Mouse (Mus musculus) C2C12 (cell line): ENCODE results near the gene St3gal4. TPM values are rescaled to one million over a fixed set of nuclear protein-coding genes. Genes with fewer than 3 reads are reported as not detected.

Experiments used
- H3K27me3 ChIP-seq: one replicate; pipeline ENCODE4 v1.6.1; 2011; ENCODE audit not compliant: control insufficient read depth, insufficient read depth, insufficient read length
- H3K36me3 ChIP-seq: one replicate; pipeline ENCODE4 v1.6.1; 2011; ENCODE audit not compliant: control insufficient read depth, insufficient read depth
- H3K4me3 ChIP-seq: one replicate; pipeline ENCODE4 v1.5.1; 2011; ENCODE audit warnings: mild to moderate bottlenecking, control low read depth; ENCODE audit not compliant: poor library complexity, insufficient read depth, severe bottlenecking
- H3K79me2 ChIP-seq: one replicate; pipeline ENCODE4 v1.6.1; 2011; ENCODE audit not compliant: control insufficient read depth, insufficient read depth
- H3K79me3 ChIP-seq: one replicate; pipeline ENCODE4 v1.6.1; 2011; ENCODE audit warnings: low read depth, control low read depth
- H3ac ChIP-seq: one replicate; pipeline ENCODE3; 2011; ENCODE audit warnings: low read depth; ENCODE audit not compliant: control insufficient read depth, insufficient read length
- CEBPB ChIP-seq: IDR thresholded peaks from one replicate; pipeline ENCODE4 v1.6.1; 2011; ENCODE audit warnings: low read depth, mild to moderate bottlenecking, control low read depth, moderate library complexity
- CTCF ChIP-seq: IDR thresholded peaks from one replicate; pipeline ENCODE4 v1.5.1; 2011; ENCODE audit not compliant: control insufficient read depth, insufficient read depth, insufficient read length
- FOSL1 ChIP-seq: IDR thresholded peaks from one replicate; pipeline ENCODE4 v1.8.0; 2011; ENCODE audit warnings: mild to moderate bottlenecking, low read length; ENCODE audit not compliant: poor library complexity, insufficient read depth, severe bottlenecking
- MAX ChIP-seq: IDR thresholded peaks from one replicate; pipeline ENCODE4 v1.6.1; 2011; ENCODE audit warnings: mild to moderate bottlenecking, control low read depth
- MYOD1 ChIP-seq: IDR thresholded peaks from one replicate; pipeline ENCODE4 v1.6.1; 2011; ENCODE audit warnings: low read depth; ENCODE audit not compliant: control insufficient read depth, insufficient read length
- MYOG ChIP-seq: IDR thresholded peaks from one replicate; pipeline ENCODE4 v1.6.1; 2011; ENCODE audit not compliant: control insufficient read depth, insufficient read length; ENCODE audit errors: extremely low read depth
- USF1 ChIP-seq: IDR thresholded peaks from one replicate; pipeline ENCODE4 v1.6.1; 2011; ENCODE audit warnings: low read depth, mild to moderate bottlenecking, control low read depth, moderate library complexity
- polyA plus RNA-seq: library from polyadenylated mRNA; unstranded; fragments of >200 nt; fragmentation: generic; extraction: Trizol; gene quantifications from one replicate; pipeline ENCODE4 v1.2.1, GENCODE M21; 2012; ENCODE audit warnings: missing spikeins

St3gal4 gene
- polyA plus RNA-seq, 1 experiment = 31.1 TPM

DNA sequence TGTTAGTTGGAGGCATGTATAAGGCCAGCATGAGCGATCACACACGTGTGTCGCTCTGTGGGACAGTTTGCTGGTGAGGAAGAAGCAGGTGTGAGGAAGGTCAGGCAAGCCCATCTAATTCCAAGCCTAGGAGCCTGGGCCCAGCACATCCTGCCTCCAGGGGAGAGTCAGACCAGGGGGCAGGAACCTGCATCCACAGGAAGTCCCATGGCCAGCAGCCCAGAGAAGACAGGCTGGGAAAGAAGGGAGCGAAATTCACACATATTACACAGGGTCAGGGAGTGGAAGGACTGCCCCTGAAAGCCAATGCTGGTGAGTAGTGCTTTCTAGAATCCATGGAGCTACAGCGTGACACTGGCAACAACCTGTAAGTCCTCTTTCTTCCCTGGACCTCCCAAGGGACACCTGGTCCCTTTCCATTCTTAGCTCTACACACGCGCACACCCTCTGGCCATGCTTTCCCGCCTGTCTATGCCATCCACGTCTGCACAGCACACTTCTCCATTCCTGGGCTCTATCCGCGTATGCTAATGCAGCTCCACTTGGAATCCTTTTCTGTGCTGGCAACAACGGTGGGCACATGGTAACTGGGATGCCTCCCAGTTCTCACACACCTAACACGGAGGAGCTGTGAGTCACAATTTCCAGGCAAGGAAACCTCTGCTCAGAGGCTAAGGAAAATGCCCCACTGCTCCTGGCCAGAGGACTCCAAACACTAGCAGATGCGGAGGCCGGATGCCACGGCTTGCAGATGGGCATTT lies 12.7 kb upstream of the St3gal4 start:
- TF ChIP-seq FOSL1 = no peak
- no peak for TF ChIP-seq USF1
- no peak for TF ChIP-seq MYOG
- no peak for TF ChIP-seq CEBPB
- TF ChIP-seq MAX = no peak
- TF ChIP-seq MYOD1 = no peak
- TF ChIP-seq CTCF = no peak
- Histone ChIP-seq H3ac (no peak overlapping the region), H3K36me3 (peaks cover 22% of the 10 kb centered on the region), H3K27me3 (no peaks in the 10 kb centered on the region), H3K79me2 (no peaks in the 10 kb centered on the region), H3K79me3 (no peaks in the 10 kb centered on the region), H3K4me3 (no peak overlapping the region)

DNA sequence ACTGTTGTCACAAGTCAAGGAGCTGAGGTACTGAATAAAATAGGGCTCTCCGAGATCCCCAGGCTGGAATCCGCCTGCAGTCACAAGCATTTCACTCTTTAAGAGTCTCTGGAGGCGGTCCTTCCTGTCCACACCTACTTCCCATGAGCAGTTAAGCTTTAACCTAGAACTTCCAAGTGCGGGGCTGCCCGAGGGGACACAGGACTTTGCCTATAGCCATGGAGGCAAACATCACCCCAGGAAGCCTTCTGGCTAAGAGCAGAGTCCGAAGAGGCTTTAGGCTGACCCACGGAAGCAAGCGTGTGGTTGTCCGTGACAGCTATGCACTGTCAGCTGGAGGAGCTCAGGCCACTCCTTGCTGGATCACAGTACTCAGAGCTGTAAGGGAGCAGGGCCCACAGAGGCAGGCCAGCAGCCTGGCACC lies 9.9 kb upstream of the St3gal4 start:
- H3K79me3 ChIP-seq = no peaks in the 10 kb centered on the region
- no peaks in the 10 kb centered on the region for H3K27me3 ChIP-seq
- no peaks in the 10 kb centered on the region for H3K79me2 ChIP-seq
- TF ChIP-seq CTCF = no peak
- no peak for TF ChIP-seq MAX
- no peak for TF ChIP-seq FOSL1
- TF ChIP-seq USF1 = no peak
- TF ChIP-seq MYOD1 = no peak
- TF ChIP-seq MYOG = no peak
- TF ChIP-seq CEBPB = no peak
- no peak overlapping the region for H3ac ChIP-seq
- H3K36me3 ChIP-seq = peaks cover 29% of the 10 kb centered on the region
- no peak overlapping the region for H3K4me3 ChIP-seq

GRCm38 (mm10) chr9:35128564-35128963 lies 9.5 kb upstream of the St3gal4 start:
- Histone ChIP-seq H3K79me3 (no peaks in the 10 kb centered on the region), H3ac (no peak overlapping the region), H3K4me3 (no peak overlapping the region), H3K36me3 (peaks cover 29% of the 10 kb centered on the region), H3K27me3 (no peaks in the 10 kb centered on the region), H3K79me2 (no peaks in the 10 kb centered on the region)
- TF ChIP-seq CTCF (no peak), MYOG (no peak), USF1 (no peak), FOSL1 (no peak), CEBPB (no peak), MAX (no peak), MYOD1 (no peak)

- Histone ChIP-seq H3K79me2 (no peaks in the 10 kb centered on the region), H3ac (no peak overlapping the region), H3K36me3 (peaks cover 33% of the 10 kb centered on the region), H3K27me3 (no peaks in the 10 kb centered on the region), H3K4me3 (no peak overlapping the region), H3K79me3 (no peaks in the 10 kb centered on the region)
- no peak for TF ChIP-seq USF1
- TF ChIP-seq CTCF = no peak
- TF ChIP-seq FOSL1 = no peak
- no peak for TF ChIP-seq MAX
- no peak for TF ChIP-seq MYOD1
- no peak for TF ChIP-seq CEBPB
- TF ChIP-seq MYOG = no peak
Observed at GRCm38 (mm10) chr9:35127561-35127960, 8.5 kb upstream of the St3gal4 start.

GRCm38 (mm10) chr9:35127147-35127546 lies 8.1 kb upstream of the St3gal4 start:
- Histone ChIP-seq H3K4me3 (no peak overlapping the region), H3K36me3 (peaks cover 33% of the 10 kb centered on the region), H3K27me3 (no peaks in the 10 kb centered on the region), H3ac (no peak overlapping the region), H3K79me3 (no peaks in the 10 kb centered on the region), H3K79me2 (no peaks in the 10 kb centered on the region)
- no peak for TF ChIP-seq FOSL1

DNA sequence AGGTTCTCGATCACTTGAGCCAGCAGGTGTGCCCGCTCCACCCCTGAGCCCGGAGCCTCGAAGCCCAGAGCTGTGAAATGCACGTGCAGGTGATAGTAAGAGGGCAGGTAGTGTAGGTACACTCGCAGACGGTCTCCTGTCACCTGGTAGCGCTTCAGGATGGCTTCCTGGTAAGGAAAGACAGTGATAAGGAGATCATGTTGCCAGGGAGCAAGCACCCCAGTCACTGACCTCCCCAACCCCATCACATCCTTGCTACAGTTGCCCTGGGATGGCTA lies 5.5 kb upstream of the St3gal4 start:
- no peak for TF ChIP-seq CEBPB
- TF ChIP-seq MYOD1 = no peak
- TF ChIP-seq CTCF = no peak
- no peak for TF ChIP-seq MAX
- no peak for TF ChIP-seq FOSL1
- TF ChIP-seq MYOG = no peak
- TF ChIP-seq USF1 = no peak
- H3K4me3 ChIP-seq = no peak overlapping the region
- peaks cover under 1% of the 10 kb centered on the region for H3K79me2 ChIP-seq
- H3ac ChIP-seq = no peak overlapping the region
- H3K79me3 ChIP-seq = no peaks in the 10 kb centered on the region
- peaks cover 51% of the 10 kb centered on the region for H3K36me3 ChIP-seq
- no peaks in the 10 kb centered on the region for H3K27me3 ChIP-seq
